ENCODE assay signal across 8 mouse cellular contexts in genomic region chr9:43743647-43744137, GRCm38 (mm10). TPM values are rescaled to one million over a fixed set of nuclear protein-coding genes. Genes with fewer than 3 reads are reported as not detected.
DNase-seq lines count a peak whose midpoint lies in the region; ATAC-seq and TF ChIP-seq lines count a peak whose summit lies in the region.

Nectin1 (plus strand) TSS chr9:43743984.

- ATAC-seq in megakaryocyte, adult 5-6 weeks (ENCODE audit: poor library complexity, severe bottlenecking), result peak; percentile 84

- peak within 1 kb of the TSS; percentile 89 for H3K27ac ChIP-seq in left cerebral cortex, adult 2 months

- intact Hi-C loops in left cerebral cortex, adult 2 months (cut with DNase I), result loop anchor here (1.0 to 10.0 kb wide), 9 partner anchors 59 to 406 kb away; no protein-coding TSS in a partner anchor

- DNase-seq in WW6 (ENCODE audit: low read depth, low spot score), result peak; percentile 81
- peak; percentile 89 to 90 for DNase-seq in cerebellum, postnatal 36 days
- peak; percentile 71 to 78 for DNase-seq in gastrocnemius, adult 8-10 months (ENCODE audit: low spot score in 2 of 2)
- peak; percentile 42 for DNase-seq in hindlimb bud, embryonic 11.5 days (ENCODE audit: extremely low spot score, low read depth, low spot score)
- DNase-seq in left cerebral cortex, adult 2 months (ENCODE audit: extremely low spot score in 1 of 2, low spot score in 2 of 2), result peak; percentile 86 to 88
- peak; percentile 89 for DNase-seq in right cerebral cortex, adult 18-20 months
- peak; percentile 93 for DNase-seq in urinary bladder, adult 2 months (ENCODE audit: low spot score)

- H3K4me3 ChIP-seq in left cerebral cortex, adult 2 months, result peak within 1 kb of the TSS; percentile 79

- TF ChIP-seq CTCF in left cerebral cortex, adult 2 months (IDR thresholded peaks at IDR 0.05), result peak; percentile 89

RNA-seq across cellular contexts. Expression of gene Nectin1, which starts in this region (rescaled TPM):
- total RNA-seq in gastrocnemius, adult 8-10 months (2022), result 1 to 10 TPM; 1.0 to 2.1 (median 1.5) TPM
- total RNA-seq in left cerebral cortex, adult 2 months (2021), result 100 to 1,000 TPM; 112 to 114 TPM
- 7.5 and 9.7 TPM in 2 replicates for total RNA-seq in megakaryocyte, adult 5-6 weeks (2015)
- 1.3 and 1.4 TPM in 2 replicates for total RNA-seq in megakaryocyte, adult 5-6 weeks (2017)
- polyA plus RNA-seq in urinary bladder, adult 2 months (2012; rRNA removed), result 13.8 and 28.1 TPM in 2 replicates

Comparison
In these comparisons a context has a peak if more than half of its experiments do, and no peak if none do; other contexts are left out.
1. Peak in every context shown above with its lines: DNase-seq, ATAC-seq, H3K4me3 ChIP-seq and H3K27ac ChIP-seq.
2. RNA of gene Nectin1 (total RNA-seq): 112 to 114 TPM in left cerebral cortex, adult 2 months; 1.3 to 9.7 TPM in megakaryocyte, adult 5-6 weeks and 1.0 to 2.1 TPM in gastrocnemius, adult 8-10 months; every median in the first group is over 10 times any median in the second.
3. DNase-seq: peak in every context shown above with its lines; median percentile 93 in urinary bladder, adult 2 months; 90 in cerebellum, postnatal 36 days; 89 in right cerebral cortex, adult 18-20 months; 87 in left cerebral cortex, adult 2 months; 81 in WW6; 74 in gastrocnemius, adult 8-10 months; 42 in hindlimb bud, embryonic 11.5 days.